Mouse (Mus musculus): Measurements from ENCODE around the gene Rbm3. TPM values are rescaled to one million over a fixed set of nuclear protein-coding genes. Genes with fewer than 3 reads are reported as not detected.

Rbm3 gene
- polyA plus RNA-seq (2012; ENCODE audit: insufficient read depth, insufficient read length, missing spikeins): 290 and 322 TPM in 2 replicates

DNA sequence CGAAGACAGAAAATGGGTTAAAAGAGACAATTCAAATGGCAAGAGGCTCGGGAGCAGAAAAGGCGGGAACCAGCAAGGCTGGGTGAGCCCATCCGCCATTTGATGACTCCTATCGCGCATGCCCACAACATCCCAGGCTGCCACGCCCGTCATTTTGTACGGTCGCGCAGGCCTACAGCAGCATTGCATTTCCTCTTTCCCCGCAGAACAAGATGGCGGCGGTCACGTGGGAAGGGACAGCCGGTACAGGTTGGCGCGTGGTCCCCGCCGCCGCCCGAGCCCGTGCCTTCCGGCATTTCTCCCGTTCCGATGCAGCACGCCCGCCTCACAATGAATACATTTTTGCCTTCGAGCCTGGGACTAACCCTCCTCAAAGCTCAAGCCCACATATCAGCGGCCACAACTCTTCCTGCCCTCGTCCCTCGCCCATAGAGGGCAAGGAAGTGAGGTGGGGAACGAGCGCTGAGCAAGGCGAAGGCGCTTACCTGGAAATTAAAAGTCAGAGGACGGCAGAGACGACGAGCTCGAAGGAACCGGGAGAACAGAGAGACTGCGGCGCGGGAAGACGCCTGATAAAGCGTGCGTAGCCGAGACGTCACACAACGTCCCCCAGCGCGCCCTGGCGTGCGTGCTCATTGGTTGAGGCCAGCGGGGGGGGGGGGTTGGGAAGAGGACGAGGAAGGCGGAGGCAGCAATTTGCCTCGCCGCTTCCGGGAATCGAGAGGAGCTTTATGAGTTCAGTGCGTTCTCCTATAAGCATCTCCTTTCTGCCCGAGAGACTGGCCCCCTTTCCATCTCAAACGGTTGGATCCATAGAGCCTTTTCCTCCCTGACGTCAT, at the start of gene Rbm3:
Rbm3 (minus strand) TSS at position 728 of the 839 bp plus-strand sequence.
- H3K4me3 ChIP-seq (ENCODE audit: insufficient read depth, low read length): peak within 1 kb of the TSS; percentile 92
- no peak for TF ChIP-seq POLR2A (IDR thresholded peaks at IDR 0.05; ENCODE audit: borderline replicate concordance, low read depth, low read length)
- no peak for TF ChIP-seq CTCF (IDR thresholded peaks at IDR 0.05; ENCODE audit: low read depth, low read length)
- peak within 1 kb of the TSS; percentile 98 for H3K27ac ChIP-seq (ENCODE audit: insufficient read depth, low read depth, low read length)
- no peaks in the 10 kb centered on the region; the same call in 1 of the 2 replicates for H3K4me1 ChIP-seq (ENCODE audit: control insufficient read depth, insufficient read depth, low read length)

DNA sequence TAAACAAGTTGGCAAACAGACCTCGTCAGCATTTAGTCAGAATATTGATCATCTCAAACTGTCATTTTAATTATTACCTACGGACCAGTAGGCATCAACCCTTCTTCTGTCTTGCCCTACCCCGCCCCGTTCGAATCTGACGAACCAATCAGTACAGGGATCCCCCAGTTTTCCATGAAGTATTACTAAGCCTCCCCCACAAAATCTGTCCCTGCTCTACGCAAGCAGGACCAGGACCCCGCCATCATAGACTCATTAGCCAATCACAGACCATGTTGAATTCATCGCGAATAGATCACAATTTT, 47.7 kb upstream of the Rbm3 start, which contains the start of gene Ebp:
Ebp (minus strand) TSS at position 94 of the 305 bp plus-strand sequence.
- H3K4me3 ChIP-seq (ENCODE audit: insufficient read depth, low read length): peak within 1 kb of the TSS; percentile 87
- peak within 1 kb of the TSS; percentile 49 for H3K27ac ChIP-seq (ENCODE audit: insufficient read depth, low read depth, low read length)
- TF ChIP-seq CTCF (IDR thresholded peaks at IDR 0.05; ENCODE audit: low read depth, low read length) (no peak), POLR2A (IDR thresholded peaks at IDR 0.05; ENCODE audit: borderline replicate concordance, low read depth, low read length) (no peak)

DNA sequence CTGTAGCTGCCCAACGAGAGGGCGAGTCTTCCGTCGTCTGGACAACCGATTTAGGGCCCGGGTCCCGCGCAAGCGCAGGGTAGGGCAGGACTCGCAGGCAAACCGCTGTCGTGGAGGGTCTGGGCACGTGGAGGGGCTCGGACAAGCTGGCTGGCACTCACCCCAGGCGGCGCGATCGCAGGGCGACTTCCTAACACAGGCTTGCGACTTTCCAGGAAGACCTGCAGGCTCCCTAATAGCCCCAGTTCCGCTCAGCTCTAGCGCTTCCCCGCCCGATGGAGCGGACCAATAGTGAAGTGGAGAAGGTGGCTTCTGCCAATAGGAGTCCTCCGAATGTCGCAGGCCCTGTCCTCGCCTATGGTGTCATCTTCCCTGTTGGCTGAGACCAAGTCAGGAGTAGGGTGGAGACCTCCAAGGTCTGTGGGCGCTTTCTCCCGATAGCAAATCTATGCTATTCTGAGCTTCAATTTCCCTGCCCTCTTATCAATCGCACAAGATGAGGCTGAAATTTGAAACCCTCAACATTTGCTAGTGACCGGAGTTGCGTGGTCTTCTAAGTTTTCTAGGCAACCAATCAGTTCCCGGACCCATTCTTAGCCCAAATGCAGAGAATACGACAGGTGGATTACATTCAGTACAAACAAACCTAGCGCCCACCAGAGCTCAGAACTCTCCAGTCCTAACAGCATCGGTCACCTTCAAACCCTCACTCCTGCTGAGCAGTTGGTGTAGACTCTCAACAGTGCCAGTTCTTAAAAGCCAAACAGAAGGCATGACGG, 47.1 kb upstream of the Rbm3 start:
- peak; percentile 25; the same call in 1 of the 2 replicates for TF ChIP-seq POLR2A (IDR thresholded peaks at IDR 0.05; ENCODE audit: borderline replicate concordance, low read depth, low read length)
- no peak for TF ChIP-seq CTCF (IDR thresholded peaks at IDR 0.05; ENCODE audit: low read depth, low read length)
- Histone ChIP-seq H3K4me3 (ENCODE audit: insufficient read depth, low read length) (peak overlapping the region; percentile 87), H3K27ac (ENCODE audit: insufficient read depth, low read depth, low read length) (peak overlapping the region; percentile 49), H3K4me1 (ENCODE audit: control insufficient read depth, insufficient read depth, low read length) (peaks cover 6% of the 10 kb centered on the region)

More for the DNA sequence above, 47.7 kb upstream of the Rbm3 start, which contains the start of gene Ebp:
- peaks cover 6% of the 10 kb centered on the region for H3K4me1 ChIP-seq (ENCODE audit: control insufficient read depth, insufficient read depth, low read length)

DNA sequence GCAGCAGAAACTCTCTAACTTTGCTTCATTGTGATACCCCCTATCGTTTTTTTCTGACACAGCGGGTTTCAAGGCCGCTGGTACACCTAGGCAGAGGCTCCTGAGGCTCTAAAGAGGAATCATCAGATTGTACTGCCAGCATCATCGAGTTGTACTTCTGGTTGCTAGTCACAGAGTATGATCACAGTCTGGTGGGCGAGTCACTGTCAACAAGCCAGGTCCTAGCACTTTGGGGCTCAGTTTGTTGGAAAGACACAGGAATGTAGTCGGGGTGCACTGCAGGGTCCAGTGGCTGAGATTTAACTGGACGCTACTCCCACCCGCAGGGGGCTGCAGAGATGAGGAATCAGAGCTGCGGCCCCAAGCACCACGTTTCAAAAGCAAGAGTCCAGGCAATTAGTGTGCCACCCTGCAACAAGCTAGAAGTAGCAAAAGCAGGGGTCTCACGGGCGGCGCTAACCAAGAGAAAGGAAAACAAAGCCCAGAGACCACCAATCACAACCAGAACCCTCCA, 46.5 kb upstream of the Rbm3 start:
- H3K27ac ChIP-seq (ENCODE audit: insufficient read depth, low read depth, low read length): peak overlapping the region; percentile 25; the same call in 1 of the 2 replicates
- H3K4me1 ChIP-seq (ENCODE audit: control insufficient read depth, insufficient read depth, low read length): peaks cover 6% of the 10 kb centered on the region
- H3K4me3 ChIP-seq (ENCODE audit: insufficient read depth, low read length): peak overlapping the region; percentile 87
- TF ChIP-seq POLR2A (IDR thresholded peaks at IDR 0.05; ENCODE audit: borderline replicate concordance, low read depth, low read length) (no peak), CTCF (IDR thresholded peaks at IDR 0.05; ENCODE audit: low read depth, low read length) (no peak)

DNA sequence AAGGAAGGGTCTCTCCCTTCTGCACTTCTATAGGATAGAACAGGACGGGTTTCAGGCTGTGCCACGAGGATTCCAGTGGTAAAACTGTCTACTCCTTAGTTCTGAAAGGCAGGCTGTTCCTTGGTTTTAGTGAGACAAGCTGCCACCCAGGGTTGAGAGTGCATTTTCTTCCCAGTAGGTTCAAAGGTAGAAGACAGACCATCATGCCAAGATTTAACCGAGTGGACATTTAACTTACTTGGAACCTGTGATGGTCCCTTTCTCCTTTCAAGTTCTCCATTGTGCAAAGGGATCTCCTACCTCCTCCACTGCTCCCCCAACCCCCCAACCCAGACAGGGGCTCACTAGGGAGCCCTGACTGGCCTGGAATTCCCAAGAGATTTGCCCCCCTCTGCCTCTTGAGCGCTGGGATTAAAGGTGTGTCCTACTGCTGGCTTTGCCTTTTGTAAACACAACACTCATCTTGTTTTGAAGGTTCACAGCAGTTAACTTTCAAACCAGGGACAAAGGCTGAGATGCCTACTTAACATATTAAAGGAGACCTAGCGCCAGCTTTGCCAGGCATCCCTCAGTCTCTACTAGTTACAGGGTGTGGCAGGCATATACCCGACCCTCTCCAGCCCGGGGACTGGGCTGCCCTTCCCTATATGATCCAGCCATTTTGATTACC, 37.3 kb upstream of the Rbm3 start:
- Histone ChIP-seq H3K4me3 (ENCODE audit: insufficient read depth, low read length) (no peak overlapping the region), H3K4me1 (ENCODE audit: control insufficient read depth, insufficient read depth, low read length) (no peaks in the 10 kb centered on the region), H3K27ac (ENCODE audit: insufficient read depth, low read depth, low read length) (no peak overlapping the region)
- no peak for TF ChIP-seq CTCF (IDR thresholded peaks at IDR 0.05; ENCODE audit: low read depth, low read length)
- TF ChIP-seq POLR2A (IDR thresholded peaks at IDR 0.05; ENCODE audit: borderline replicate concordance, low read depth, low read length): no peak

DNA sequence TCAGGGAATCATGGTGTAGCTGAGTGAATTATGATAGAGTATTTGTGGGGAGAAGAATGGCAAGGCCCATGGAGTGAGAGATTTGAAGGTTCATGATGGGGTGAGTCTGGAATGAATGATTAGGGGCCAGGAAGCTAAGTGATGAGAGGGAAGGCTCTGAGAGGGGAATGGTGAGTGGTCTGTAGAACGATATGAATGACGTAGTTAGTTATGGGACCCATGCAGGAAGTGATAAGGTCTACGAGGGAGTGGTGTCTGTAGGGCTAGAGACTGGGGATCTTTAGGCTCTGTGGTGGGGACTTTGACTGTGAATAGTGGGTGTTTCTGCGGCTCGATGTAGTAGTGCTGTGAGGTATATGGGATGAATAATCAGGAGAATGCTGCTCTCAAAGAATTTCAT, 34.0 kb upstream of the Rbm3 start:
- Histone ChIP-seq H3K4me1 (ENCODE audit: control insufficient read depth, insufficient read depth, low read length) (peaks cover 2% of the 10 kb centered on the region; the same call in 1 of the 2 replicates), H3K4me3 (ENCODE audit: insufficient read depth, low read length) (no peak overlapping the region)

DNA sequence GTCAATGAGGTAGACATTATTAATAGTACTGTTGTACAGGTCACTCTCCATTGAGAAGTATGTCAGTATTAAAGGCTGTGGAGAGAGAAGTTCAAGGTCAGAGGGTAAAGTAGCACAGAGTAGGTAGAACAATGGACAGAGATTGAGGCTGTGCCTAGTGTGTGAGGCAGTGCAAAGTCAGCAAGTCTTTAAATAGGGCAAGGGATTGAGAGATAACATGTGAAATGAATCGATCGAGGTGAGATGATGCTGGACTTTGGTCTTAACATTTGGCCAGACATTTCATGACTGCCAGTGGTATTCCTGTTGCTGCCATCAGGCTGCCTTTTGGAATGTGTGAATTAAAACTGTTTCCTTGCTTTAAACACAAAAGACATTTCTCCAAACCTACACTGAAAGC, 33.2 kb upstream of the Rbm3 start:
- TF ChIP-seq CTCF (IDR thresholded peaks at IDR 0.05; ENCODE audit: low read depth, low read length): no peak
- TF ChIP-seq POLR2A (IDR thresholded peaks at IDR 0.05; ENCODE audit: borderline replicate concordance, low read depth, low read length): no peak
- H3K27ac ChIP-seq (ENCODE audit: insufficient read depth, low read depth, low read length): no peak overlapping the region
- peaks cover 2% of the 10 kb centered on the region; the same call in 1 of the 2 replicates for H3K4me1 ChIP-seq (ENCODE audit: control insufficient read depth, insufficient read depth, low read length)
- no peak overlapping the region for H3K4me3 ChIP-seq (ENCODE audit: insufficient read depth, low read length)

More for the DNA sequence above, 34.0 kb upstream of the Rbm3 start:
- H3K27ac ChIP-seq (ENCODE audit: insufficient read depth, low read depth, low read length): no peak overlapping the region
- TF ChIP-seq CTCF (IDR thresholded peaks at IDR 0.05; ENCODE audit: low read depth, low read length) (no peak), POLR2A (IDR thresholded peaks at IDR 0.05; ENCODE audit: borderline replicate concordance, low read depth, low read length) (no peak)

DNA sequence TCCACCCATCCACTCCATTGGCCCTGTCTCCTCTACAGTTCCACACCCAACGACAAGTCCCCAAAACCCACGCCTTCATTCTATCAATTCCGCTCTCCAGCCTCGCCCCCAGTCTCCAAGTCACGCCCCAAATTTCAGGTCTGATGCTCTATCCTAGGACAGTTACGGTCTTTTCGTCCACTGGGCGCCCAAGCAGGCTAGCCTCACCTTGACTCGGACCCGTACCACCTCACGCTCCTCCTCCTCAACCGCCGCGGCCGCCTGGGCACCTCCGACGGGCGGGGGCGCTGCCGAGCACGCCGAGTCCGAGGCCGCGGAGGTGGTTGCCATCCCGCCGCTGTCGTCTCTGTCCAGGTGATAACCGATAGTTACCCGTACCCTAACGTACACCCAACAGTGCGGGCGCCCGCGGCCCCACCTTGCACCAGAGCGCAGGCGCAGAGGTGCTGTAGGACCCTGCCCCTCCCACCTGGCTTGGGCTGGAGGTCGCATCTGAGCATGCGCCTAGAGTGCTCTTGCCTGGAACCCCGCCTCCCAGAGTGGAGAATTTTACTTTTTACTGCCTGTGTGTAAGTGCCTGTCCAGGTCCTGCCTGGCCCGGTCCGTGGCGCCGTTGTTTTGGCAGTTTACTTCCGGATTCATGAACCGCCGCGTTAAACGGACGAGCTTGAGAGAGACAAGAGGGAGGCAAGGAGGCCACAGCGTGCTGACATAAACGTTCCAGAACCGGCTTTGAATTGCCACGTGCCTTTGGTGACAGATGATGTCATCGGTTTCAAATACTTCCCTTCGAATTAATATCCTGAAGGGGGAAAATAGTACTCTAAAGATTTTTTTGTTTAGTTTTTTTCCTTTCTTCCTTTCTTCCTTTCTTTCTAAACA, 30.1 kb upstream of the Rbm3 start, which contains the start of gene Tbc1d25:
Tbc1d25 (minus strand) TSS at position 678 of the 882 bp plus-strand sequence.
- peaks cover 3% of the 10 kb centered on the region; the same call in 1 of the 2 replicates for H3K4me1 ChIP-seq (ENCODE audit: control insufficient read depth, insufficient read depth, low read length)
- peak within 1 kb of the TSS; percentile 70 for H3K27ac ChIP-seq (ENCODE audit: insufficient read depth, low read depth, low read length)
- H3K4me3 ChIP-seq (ENCODE audit: insufficient read depth, low read length): peak within 1 kb of the TSS; percentile 97
- TF ChIP-seq CTCF (IDR thresholded peaks at IDR 0.05; ENCODE audit: low read depth, low read length) (no peak), POLR2A (IDR thresholded peaks at IDR 0.05; ENCODE audit: borderline replicate concordance, low read depth, low read length) (no peak)
